Mouse (Mus musculus) CH12.LX (cell line): ENCODE results near the gene Ofd1. TPM values are rescaled to one million over a fixed set of nuclear protein-coding genes. Genes with fewer than 3 reads are reported as not detected.

Source experiments
- DNase-seq: peaks from one replicate; pipeline ENCODE4 v3.0.0-alpha.2; 2013; ENCODE audit errors: extremely low read depth
- H3K27ac ChIP-seq: 2 replicates; pipeline ENCODE4 v1.5.1; 2012; ENCODE audit warnings: low read depth, mild to moderate bottlenecking, control low read depth, moderate library complexity; ENCODE audit not compliant: insufficient read depth
- H3K27me3 ChIP-seq: replicated peaks from 2 replicates; pipeline ENCODE3; 2012; ENCODE audit warnings: inconsistent platforms
- H3K36me3 ChIP-seq, 2 experiments: replicated peaks in 1 of 2; 2 replicates each; pipeline versions ENCODE3 to v1.6.1; 2012; ENCODE audit warnings: inconsistent platforms in 1 of 2, low read length in 1 of 2, mild to moderate bottlenecking in 1 of 2, mixed read lengths in 1 of 2, moderate library complexity in 1 of 2; ENCODE audit not compliant: control insufficient read depth in 1 of 2, insufficient read depth in 1 of 2
- H3K4me1 ChIP-seq, 2 experiments: 2 replicates each; pipeline ENCODE4 v1.6.1; 2012; ENCODE audit warnings: inconsistent platforms in 1 of 2, moderate library complexity in 1 of 2; ENCODE audit not compliant: insufficient read depth in 2 of 2, control insufficient read depth in 1 of 2
- H3K4me2 ChIP-seq: 2 replicates; pipeline ENCODE4 v1.6.1; 2012; ENCODE audit warnings: low read depth, mild to moderate bottlenecking, control low read depth; ENCODE audit not compliant: poor library complexity, insufficient read depth, severe bottlenecking
- H3K4me3 ChIP-seq, 3 experiments: fragments of 150-350 bp in 1 of 3; sonication (generic) in 1 of 3; replicated peaks in 1 of 3; 2 replicates each; pipeline versions ENCODE3 to v1.5.1; 2011 to 2012; ENCODE audit warnings: low read depth in 2 of 3, low read length in 2 of 3, mild to moderate bottlenecking in 2 of 3, moderate library complexity in 2 of 3, control low read depth in 1 of 3, improper control_type of control experiment in 1 of 3, inconsistent platforms in 1 of 3, mixed read lengths in 1 of 3; ENCODE audit not compliant: poor library complexity in 1 of 3
- H3K79me2 ChIP-seq: replicated peaks from 2 replicates; pipeline ENCODE4 v1.6.1; 2012; ENCODE audit warnings: mild to moderate bottlenecking, moderate library complexity; ENCODE audit not compliant: control insufficient read depth, poor library complexity, insufficient read depth, severe bottlenecking; ENCODE audit errors: extremely low read depth
- H3K9ac ChIP-seq: 2 replicates; pipeline ENCODE4 v1.6.1; 2012; ENCODE audit warnings: low read depth, mild to moderate bottlenecking, control low read depth, moderate library complexity; ENCODE audit not compliant: insufficient read depth
- H3K9me3 ChIP-seq: replicated peaks from 2 replicates; pipeline ENCODE3; 2012; ENCODE audit warnings: low read length, inconsistent platforms, mixed read lengths
- BHLHE40 ChIP-seq: IDR thresholded peaks from 2 replicates; pipeline ENCODE4 v1.6.1; 2011; ENCODE audit warnings: mild to moderate bottlenecking, low read depth, low read length, improper control_type of control experiment
- CHD1 ChIP-seq: IDR thresholded peaks from 2 replicates; pipeline ENCODE4 v1.6.1; 2012; ENCODE audit warnings: low read depth, low read length, improper control_type of control experiment, inconsistent platforms
- CHD2 ChIP-seq: IDR thresholded peaks from 2 replicates; pipeline ENCODE4 v1.6.1; 2011; ENCODE audit warnings: low read length, improper control_type of control experiment
- CTCF ChIP-seq, 2 experiments: IDR thresholded peaks in 1 of 2; conservative IDR thresholded peaks in 1 of 2; 2 replicates each; pipeline ENCODE4 v1.5.1; 2011 to 2012; ENCODE audit warnings: low read depth in 2 of 2, low read length in 2 of 2, improper control_type of control experiment in 1 of 2, inconsistent platforms in 1 of 2, mild to moderate bottlenecking in 1 of 2, moderate library complexity in 1 of 2
- ELF1 ChIP-seq: IDR thresholded peaks from 2 replicates; pipeline ENCODE4 v1.6.1; 2014; ENCODE audit warnings: low read depth, mild to moderate bottlenecking, inconsistent platforms, low read length, improper control_type of control experiment
- EP300 ChIP-seq: IDR thresholded peaks from 2 replicates; pipeline ENCODE4 v1.6.1; 2011; ENCODE audit warnings: low read length, improper control_type of control experiment
- GABPA ChIP-seq: IDR thresholded peaks from 2 replicates; pipeline ENCODE4 v1.6.1; 2012; ENCODE audit warnings: low read depth, low read length, improper control_type of control experiment, inconsistent platforms; ENCODE audit not compliant: insufficient replicate concordance
- HCFC1 ChIP-seq: IDR thresholded peaks from 2 replicates; pipeline ENCODE4 v1.6.1; 2012; ENCODE audit warnings: low read depth, mild to moderate bottlenecking, inconsistent platforms, low read length, improper control_type of control experiment
- IRF4 ChIP-seq: IDR thresholded peaks from 2 replicates; pipeline ENCODE4 v1.6.1; 2014; ENCODE audit warnings: low read depth, mild to moderate bottlenecking, inconsistent platforms, low read length, improper control_type of control experiment
- MAFK ChIP-seq: IDR thresholded peaks from 2 replicates; pipeline ENCODE4 v1.6.1; 2011; ENCODE audit warnings: low read length, improper control_type of control experiment; ENCODE audit not compliant: insufficient replicate concordance
- MAX ChIP-seq: IDR thresholded peaks from 2 replicates; pipeline ENCODE4 v1.6.1; 2011; ENCODE audit warnings: low read length, improper control_type of control experiment
- MAZ ChIP-seq: IDR thresholded peaks from 2 replicates; pipeline ENCODE4 v1.6.1; 2012; ENCODE audit warnings: low read depth, mild to moderate bottlenecking, inconsistent platforms, low read length, improper control_type of control experiment, moderate library complexity
- MEF2A ChIP-seq: IDR thresholded peaks from 2 replicates; pipeline ENCODE4 v1.6.1; 2014; ENCODE audit warnings: low read depth, mild to moderate bottlenecking, inconsistent platforms, low read length, improper control_type of control experiment, borderline replicate concordance
- MXI1 ChIP-seq: IDR thresholded peaks from 2 replicates; pipeline ENCODE4 v1.6.1; 2011; ENCODE audit warnings: mild to moderate bottlenecking, low read depth, low read length, improper control_type of control experiment
- NELFE ChIP-seq: IDR thresholded peaks from 2 replicates; pipeline ENCODE4 v1.6.1; 2011; ENCODE audit warnings: low read depth, low read length, improper control_type of control experiment
- NRF1 ChIP-seq: IDR thresholded peaks from 2 replicates; pipeline ENCODE4 v1.6.1; 2014; ENCODE audit warnings: low read depth, mild to moderate bottlenecking, inconsistent platforms, low read length, improper control_type of control experiment, moderate library complexity
- PAX5 ChIP-seq: IDR thresholded peaks from 2 replicates; pipeline ENCODE4 v1.6.1; 2012; ENCODE audit warnings: low read length, inconsistent platforms, mixed read lengths
- RAD21 ChIP-seq: IDR thresholded peaks from 2 replicates; pipeline ENCODE4 v1.6.1; 2011; ENCODE audit warnings: low read depth, mild to moderate bottlenecking, low read length, improper control_type of control experiment, moderate library complexity
- SMC3 ChIP-seq: IDR thresholded peaks from 2 replicates; pipeline ENCODE4 v1.6.1; 2011; ENCODE audit warnings: low read depth, low read length, improper control_type of control experiment
- TBP ChIP-seq: conservative IDR thresholded peaks from 2 replicates; pipeline ENCODE4 v1.6.1; 2011; ENCODE audit warnings: low read depth, low read length, improper control_type of control experiment
- USF1 ChIP-seq: IDR thresholded peaks from 2 replicates; pipeline ENCODE4 v1.6.1; 2014; ENCODE audit warnings: low read depth, mild to moderate bottlenecking, inconsistent platforms, low read length, improper control_type of control experiment
- ZC3H11A ChIP-seq: IDR thresholded peaks from 2 replicates; pipeline ENCODE4 v1.6.1; 2012; ENCODE audit warnings: low read depth, mild to moderate bottlenecking, inconsistent platforms, low read length, improper control_type of control experiment
- ZKSCAN1 ChIP-seq: IDR thresholded peaks from 2 replicates; pipeline ENCODE4 v1.6.1; 2012; ENCODE audit warnings: low read depth, inconsistent platforms, low read length, improper control_type of control experiment, borderline replicate concordance
- ZMIZ1 ChIP-seq: IDR thresholded peaks from 2 replicates; pipeline ENCODE4 v1.6.1; 2012; ENCODE audit warnings: low read depth, mild to moderate bottlenecking, inconsistent platforms, low read length, improper control_type of control experiment
- ZNF384 ChIP-seq: IDR thresholded peaks from 2 replicates; pipeline ENCODE4 v1.6.1; 2012; ENCODE audit warnings: low read depth, low read length, improper control_type of control experiment, inconsistent platforms
- dilution Hi-C: fragments of 300-500 bp; cut with MboI; formaldehyde crosslinking; loops from 2 replicates; pipeline ENCODE4 v1.14.3; 2020; ENCODE audit warnings: low sequenced_read_pairs; ENCODE audit not compliant: extremely low pct_unique_long_range_greater_than_20kb, extremely low pct_ligation_motif_present
- in situ Hi-C: fragments of 300-500 bp; cut with MboI; formaldehyde crosslinking; loops from 3 replicates; pipeline ENCODE4 v1.14.3; 2019; ENCODE audit warnings: low sequenced_read_pairs, low pct_ligation_motif_present, low pct_unique_long_range_greater_than_20kb, mixed read lengths
- polyA plus RNA-seq: library from polyadenylated mRNA; unstranded; fragments of >175 nt; gene quantifications from 2 replicates; pipeline ENCODE4 v1.2.1, GENCODE M21; 2012; ENCODE audit warnings: low read depth; ENCODE audit not compliant: insufficient read length
- total RNA-seq, 2 experiments: library from RNA; depleted of rRNA; stranded (reverse); fragments of 300-350 nt in 1 of 2; fragments of >200 nt in 1 of 2; gene quantifications; 2 replicates each; pipeline ENCODE4 v1.2.3; 2012 to 2014

Ofd1 gene
- total and polyA plus RNA-seq, 3 experiments = 7.8 to 13.3 (median 12.4) TPM

- peak; percentile 7 for DNase-seq
- in situ Hi-C loops (no loop called here), dilution Hi-C loops (no loop called here)
- H3K4me1 ChIP-seq = no peaks in the 10 kb centered on the region
- no peak overlapping the region for H3K4me3 ChIP-seq
- no peak overlapping the region for H3K4me2 ChIP-seq
- no peaks in the 10 kb centered on the region for H3K9me3 ChIP-seq
- H3K27ac ChIP-seq = no peak overlapping the region
- no peaks in the 10 kb centered on the region for H3K27me3 ChIP-seq
- TF ChIP-seq RAD21 (peak; percentile 20), CTCF (conservative IDR thresholded peaks at IDR 0.05 in 1 of 2, IDR thresholded peaks at IDR 0.05 in 1 of 2; ENCODE audit: low read depth in 2 of 2, low read length in 2 of 2) (peak in 1 of 2 experiments; percentile 24; a peak in 2 of 4 replicates), CHD1 (no peak), SMC3 (peak; percentile 17)
- no peak overlapping the region for H3K9ac ChIP-seq
- H3K36me3 ChIP-seq = peaks cover 7 to 28% of the 10 kb centered on the region in 2 experiments
- H3K79me2 ChIP-seq = no peaks in the 10 kb centered on the region
These were observed 46.8 kb downstream of the Ofd1 start for GRCm38 (mm10) chrX:166393753-166394152.

GRCm38 (mm10) chrX:166386656-166387055, 53.8 kb downstream of the Ofd1 start:
- Histone ChIP-seq H3K79me2 (no peaks in the 10 kb centered on the region), H3K4me3 (no peak overlapping the region), H3K27ac (no peak overlapping the region), H3K4me1 (no peaks in the 10 kb centered on the region), H3K27me3 (no peaks in the 10 kb centered on the region), H3K36me3 (peaks cover 0 to 21% of the 10 kb centered on the region in 2 experiments), H3K4me2 (no peak overlapping the region), H3K9me3 (no peaks in the 10 kb centered on the region), H3K9ac (no peak overlapping the region)
- in situ Hi-C loops = no loop called here
- TF ChIP-seq BHLHE40 (no peak), GABPA (no peak), MAFK (no peak), ZC3H11A (no peak), CTCF (conservative IDR thresholded peaks at IDR 0.05 in 1 of 2, IDR thresholded peaks at IDR 0.05 in 1 of 2; ENCODE audit: low read depth in 2 of 2, low read length in 2 of 2) (no peak), ZNF384 (no peak), HCFC1 (no peak), TBP (no peak), ZMIZ1 (no peak), ELF1 (no peak), PAX5 (no peak), MEF2A (no peak)
- no peak for DNase-seq
- dilution Hi-C loops = no loop called here

- dilution Hi-C loops (no loop called here), in situ Hi-C loops (no loop called here)
- Histone ChIP-seq H3K4me2 (no peak overlapping the region), H3K36me3 (peaks cover 0 to 15% of the 10 kb centered on the region in 2 experiments), H3K79me2 (no peaks in the 10 kb centered on the region), H3K9ac (no peak overlapping the region), H3K27ac (no peak overlapping the region), H3K9me3 (no peaks in the 10 kb centered on the region), H3K4me3 (no peak overlapping the region), H3K27me3 (no peaks in the 10 kb centered on the region), H3K4me1 (no peaks in the 10 kb centered on the region)
- no peak for DNase-seq
- no peak for TF ChIP-seq CTCF (conservative IDR thresholded peaks at IDR 0.05 in 1 of 2, IDR thresholded peaks at IDR 0.05 in 1 of 2; ENCODE audit: low read depth in 2 of 2, low read length in 2 of 2)
- TF ChIP-seq MXI1 = no peak
- TF ChIP-seq CHD2 = no peak
- no peak for TF ChIP-seq ZNF384
- TF ChIP-seq MAX = no peak
- TF ChIP-seq NELFE = no peak
- TF ChIP-seq NRF1 = no peak
- no peak for TF ChIP-seq IRF4
- TF ChIP-seq USF1 = no peak
- no peak for TF ChIP-seq MAZ
- TF ChIP-seq BHLHE40 = no peak
- TF ChIP-seq ZKSCAN1 = no peak
- TF ChIP-seq EP300 = no peak
These were observed 55.6 kb downstream of the Ofd1 start for GRCm38 (mm10) chrX:166384935-166385334.
